Mouse (Mus musculus) mesoderm, embryonic 11.5 days (tissue): ENCODE measurements at regions not wholly inside any gene's neighbourhood (a gene's known extent, or its start where the extent isn't known, plus 50 kb on each side); places are given as distances from the start of the nearest gene placed in this dataset.

Source experiments
- DNase-seq: peaks from one replicate; pipeline ENCODE4 v3.0.0-alpha.2; 2012; ENCODE audit warnings: low read depth, low spot score

- DNase-seq, result peak; percentile 40
Measured at GRCm38 (mm10) chr1:76080241-76080640, 534.2 kb downstream of the Slc4a3 start.

GRCm38 (mm10) chr1:76081700-76082099 is 535.6 kb downstream of the Slc4a3 start:
- DNase-seq, result no peak

DNA sequence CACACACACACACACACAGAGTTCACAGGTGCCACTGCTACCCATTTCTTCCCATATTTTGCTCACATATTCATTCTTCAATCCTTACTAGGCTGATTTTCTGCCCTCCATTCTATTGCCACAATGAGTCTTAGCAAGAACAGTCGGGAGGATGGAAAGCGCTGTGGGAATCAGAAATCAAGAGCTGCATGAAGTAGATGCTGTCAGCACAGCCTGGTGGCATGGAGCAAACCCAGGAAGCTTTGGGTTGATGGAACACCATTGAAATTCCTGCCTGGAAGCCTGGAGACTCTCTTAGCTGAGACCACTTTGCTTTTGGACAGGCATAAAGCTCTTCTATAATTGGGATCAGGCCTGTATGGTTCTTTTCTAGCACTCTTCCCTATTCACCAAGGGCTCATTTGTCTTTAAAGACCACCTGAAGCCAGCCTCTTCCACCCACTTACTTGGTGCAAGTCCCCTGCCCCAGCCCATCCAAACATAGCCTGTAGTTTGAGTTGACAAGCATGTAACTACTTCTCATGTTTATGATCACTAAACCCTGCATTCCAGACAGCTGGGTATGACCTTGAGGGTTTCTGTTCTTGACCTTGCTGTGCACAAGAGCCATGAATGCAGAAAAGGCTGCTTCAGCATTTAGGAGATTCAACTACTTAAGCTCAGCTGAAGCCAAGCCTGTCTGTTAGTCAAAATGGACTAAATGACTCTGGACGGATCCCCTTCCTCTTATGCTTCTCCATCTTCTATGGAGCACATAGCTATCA is 537.4 kb downstream of the Slc4a3 start:
- DNase-seq, result no peak

DNA sequence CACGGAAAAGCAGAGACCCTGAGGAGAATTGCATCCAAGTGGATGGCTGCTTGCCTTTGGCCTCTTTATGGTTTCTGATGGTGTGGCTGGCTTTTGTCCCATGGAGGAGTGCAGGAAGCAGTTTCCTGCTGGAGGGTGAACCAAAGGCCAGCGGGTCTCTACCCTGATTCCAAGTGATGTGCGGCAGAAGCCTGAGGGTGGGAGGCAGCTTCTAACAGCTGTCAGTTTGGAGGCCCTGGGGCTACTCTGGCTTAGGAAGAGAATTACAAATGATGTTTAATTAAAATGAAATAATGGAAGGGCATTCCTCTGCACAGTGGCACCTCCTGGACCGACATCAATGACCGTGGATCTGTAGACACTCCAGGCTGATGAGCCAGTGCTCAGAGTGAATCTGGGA is 545.0 kb downstream of the Slc4a3 start:
- no peak for DNase-seq

DNA sequence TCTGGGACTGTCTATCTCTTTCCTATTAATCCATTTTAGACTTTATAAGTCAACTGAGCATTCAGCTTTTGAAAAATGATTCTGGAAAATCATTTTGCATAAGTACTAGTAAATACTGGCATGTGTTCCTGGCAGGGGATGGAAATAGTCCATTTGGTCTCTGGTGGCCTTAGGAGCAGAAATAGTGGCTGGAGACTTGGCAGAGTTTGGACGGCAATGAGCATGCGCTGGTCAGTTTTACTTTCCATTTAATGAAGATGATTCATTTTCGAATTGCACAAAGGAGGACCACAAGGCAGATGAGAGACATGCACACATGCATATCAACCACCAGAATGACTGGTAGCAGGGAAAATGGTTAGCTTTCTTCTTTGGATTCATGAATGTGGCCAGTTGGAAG is 567.2 kb downstream of the Slc4a3 start:
- no peak for DNase-seq

- DNase-seq, result no peak
Measured at GRCm38 (mm10) chr1:76120840-76121239, 574.8 kb downstream of the Slc4a3 start.

DNA sequence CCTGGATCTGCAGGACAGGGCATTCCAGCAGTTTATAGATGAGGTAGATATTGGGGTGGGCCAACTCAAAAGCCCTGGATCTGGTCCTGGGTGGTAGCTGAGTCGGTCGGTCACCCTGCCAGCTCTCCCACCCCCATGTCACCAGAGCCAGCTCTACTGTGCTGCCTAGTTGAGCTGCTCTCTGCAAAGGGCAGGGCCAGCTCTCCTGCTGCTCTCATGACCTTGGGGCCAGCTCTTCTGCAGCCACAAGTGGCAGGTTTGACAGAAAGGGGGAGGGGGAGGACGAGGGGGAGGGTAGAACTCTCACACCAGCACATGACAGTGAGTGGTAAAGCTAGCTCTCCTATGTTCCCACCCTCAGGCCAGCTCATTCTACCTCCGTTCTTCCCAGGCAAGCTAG is 584.3 kb downstream of the Slc4a3 start:
- no peak for DNase-seq

DNA sequence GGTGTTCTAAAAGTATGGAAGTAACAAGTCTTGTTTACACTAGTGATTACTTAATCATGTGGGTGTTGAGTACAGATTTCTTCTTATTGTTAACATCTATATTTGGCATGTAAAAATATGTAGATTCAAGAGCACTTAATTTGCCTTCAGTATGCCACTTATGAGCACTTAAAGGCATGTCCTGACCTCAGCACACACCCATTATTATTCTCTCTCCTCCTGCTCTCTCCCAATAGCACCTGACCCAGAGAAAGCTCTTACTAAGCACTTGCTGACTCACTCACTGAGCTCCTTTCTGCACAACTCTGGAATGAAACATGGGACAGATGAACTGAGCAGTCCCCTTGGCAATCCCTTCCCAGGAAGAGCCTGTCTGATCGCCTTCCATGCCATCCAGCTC is 590.7 kb downstream of the Slc4a3 start:
- DNase-seq, result no peak

GRCm38 (mm10) chr1:76137701-76138100 is 591.6 kb downstream of the Slc4a3 start:
- DNase-seq, result peak; percentile 45

- DNase-seq, result no peak
Measured at GRCm38 (mm10) chr1:76143516-76143915, 597.5 kb downstream of the Slc4a3 start.

GRCm38 (mm10) chr1:76148963-76149362 is 602.9 kb downstream of the Slc4a3 start:
- DNase-seq, result no peak

DNA sequence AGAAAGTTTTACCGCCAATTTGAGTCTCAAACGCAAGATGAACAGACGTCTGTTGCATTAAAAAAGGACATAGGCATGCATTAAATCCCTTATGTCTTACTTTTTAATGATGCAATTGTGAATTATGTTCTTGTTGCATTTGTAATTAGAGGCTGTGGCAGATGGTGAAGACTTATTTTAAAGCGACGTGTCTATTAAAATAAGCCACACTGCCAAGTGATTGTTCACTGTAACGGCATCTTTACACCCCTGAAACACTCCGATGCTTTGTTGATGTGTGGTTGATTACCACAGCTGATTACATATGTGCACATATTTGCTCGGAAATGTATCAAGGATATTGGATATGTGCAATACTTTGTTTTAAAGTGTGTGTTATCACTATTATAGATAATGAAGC is 610.2 kb downstream of the Slc4a3 start:
- DNase-seq, result no peak

DNA sequence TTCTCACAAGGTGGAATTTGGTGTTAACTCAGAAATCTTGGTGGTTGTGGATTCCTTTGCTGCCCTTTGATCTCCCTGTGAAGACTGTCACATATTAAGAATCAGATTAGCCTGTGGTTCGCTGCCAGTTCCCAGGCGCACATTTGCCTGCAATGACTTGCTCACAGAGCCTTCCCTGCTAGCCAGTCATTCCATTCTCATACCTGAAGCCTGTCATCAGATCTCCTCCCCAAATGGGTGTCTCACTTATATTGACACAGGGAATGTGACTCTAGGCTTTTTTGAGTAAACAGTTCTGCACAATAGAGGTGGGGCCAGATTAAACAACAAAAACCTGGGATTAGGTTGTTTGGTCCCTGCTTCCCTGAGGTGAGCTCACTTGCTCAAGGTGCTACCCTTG is 621.4 kb downstream of the Slc4a3 start:
- DNase-seq, result no peak

- no peak for DNase-seq
Measured at GRCm38 (mm10) chr1:76181181-76181580, 635.1 kb downstream of the Slc4a3 start.

DNA sequence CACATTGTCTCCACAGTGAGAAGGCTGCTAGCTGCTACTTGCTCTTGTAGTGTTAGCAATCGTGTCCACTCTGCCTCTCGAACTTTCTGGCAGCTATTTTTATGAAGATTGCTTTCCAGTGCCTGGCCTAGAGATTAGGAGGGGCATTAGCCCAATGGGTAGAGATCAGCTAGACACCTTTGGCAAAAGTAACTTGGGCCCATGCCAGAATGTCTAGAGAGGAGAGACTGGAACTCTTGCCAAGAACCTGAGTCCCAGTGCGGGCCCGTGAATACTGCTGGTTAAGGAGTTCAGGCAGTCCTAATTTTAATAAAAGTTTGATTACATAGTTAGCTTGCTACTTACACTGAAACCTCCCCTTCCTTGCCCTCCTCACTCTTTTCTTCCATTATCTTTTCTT is 648.8 kb downstream of the Slc4a3 start:
- DNase-seq, result no peak

DNA sequence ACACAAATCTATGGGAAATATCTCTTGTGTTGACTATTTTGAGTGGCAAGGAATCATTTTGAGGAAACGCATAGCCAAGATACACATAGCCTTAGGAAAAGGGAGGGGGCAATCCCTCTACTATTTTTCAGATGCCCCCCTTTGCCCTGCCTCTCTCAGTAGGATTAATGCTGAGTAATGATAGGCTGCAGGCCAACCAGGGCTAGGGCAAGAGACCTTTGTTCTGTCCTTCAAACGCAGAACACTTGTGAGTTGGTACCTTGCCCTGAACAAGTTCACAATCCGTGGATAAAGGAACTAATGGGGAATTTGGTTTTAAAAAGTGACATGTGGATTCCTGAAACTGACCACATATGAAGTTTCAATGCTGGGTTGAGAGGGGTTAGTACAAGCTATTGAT is 651.6 kb downstream of the Slc4a3 start:
- no peak for DNase-seq

GRCm38 (mm10) chr1:76200906-76201305 is 654.8 kb downstream of the Slc4a3 start:
- peak; percentile 12 for DNase-seq

DNA sequence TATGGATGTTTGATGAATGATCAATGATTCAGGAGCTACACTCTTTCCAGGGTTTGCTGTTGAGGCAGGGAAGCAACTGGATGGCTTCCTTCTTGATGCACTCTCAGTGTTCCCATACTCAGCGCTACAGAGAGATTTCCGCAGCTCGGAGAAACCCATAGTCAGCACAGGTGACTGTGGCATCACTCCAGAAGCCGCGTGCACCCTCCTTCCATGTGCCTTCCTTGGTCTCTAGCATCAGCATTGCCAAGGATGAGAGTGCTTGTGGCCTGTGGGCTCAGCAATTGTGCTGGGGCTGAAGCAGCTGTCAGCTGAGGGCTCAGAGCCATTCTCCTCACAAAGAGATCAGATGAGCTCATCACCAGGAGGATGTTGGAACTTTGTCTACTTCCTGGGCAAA is 666.4 kb downstream of the Slc4a3 start:
- no peak for DNase-seq

GRCm38 (mm10) chr1:76244721-76245120 is 698.7 kb downstream of the Slc4a3 start:
- no peak for DNase-seq

DNA sequence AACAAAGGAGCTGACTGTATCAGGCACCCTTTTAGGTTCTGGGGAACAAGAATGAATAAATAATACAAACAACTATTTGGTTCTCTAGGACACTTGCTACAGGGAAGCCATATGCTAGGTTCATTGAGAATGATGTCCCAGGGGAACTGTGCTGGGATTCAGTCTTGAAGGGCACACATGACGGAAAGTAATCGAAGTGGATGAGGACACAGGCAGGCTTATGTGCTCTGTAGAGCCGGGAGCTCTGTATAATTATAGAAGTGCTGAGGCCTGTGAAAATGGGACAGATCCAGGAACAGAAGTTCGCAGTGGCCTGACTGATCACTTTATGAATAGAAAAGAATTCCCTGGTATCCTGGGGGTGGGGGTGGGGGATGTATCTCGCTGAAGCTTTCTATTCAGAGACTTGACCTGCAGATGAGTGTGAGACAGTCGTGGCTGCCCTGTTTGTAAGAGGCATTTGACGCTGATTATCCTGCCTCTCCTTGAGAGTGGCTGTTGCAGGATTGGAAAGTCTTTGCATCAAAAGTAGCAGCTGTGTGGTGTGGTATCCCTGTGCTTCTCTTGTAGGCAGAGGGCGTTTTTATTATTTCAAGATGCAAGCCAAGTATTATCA is 700.2 kb downstream of the Slc4a3 start:
- DNase-seq, result peak; percentile 54

DNA sequence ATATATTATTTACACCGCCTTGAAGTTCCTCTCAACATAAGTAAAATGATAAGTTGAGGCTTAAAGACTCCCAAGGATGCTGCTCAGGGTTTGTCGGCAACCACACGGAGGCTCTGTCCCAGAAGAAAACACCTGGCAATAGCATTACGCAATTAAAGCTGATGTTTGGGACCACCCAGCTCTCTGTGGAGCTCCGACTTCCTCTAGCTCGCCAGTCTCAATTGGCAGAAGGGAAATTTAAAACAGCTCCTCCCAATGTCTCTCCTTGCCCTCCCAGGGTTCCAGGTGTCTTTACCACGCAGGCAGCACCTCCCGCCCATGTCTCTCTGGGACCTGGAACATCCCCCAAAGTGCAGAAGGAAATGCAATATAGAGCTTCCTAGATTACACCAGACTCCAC is 701.1 kb downstream of the Slc4a3 start:
- DNase-seq, result peak; percentile 40

DNA sequence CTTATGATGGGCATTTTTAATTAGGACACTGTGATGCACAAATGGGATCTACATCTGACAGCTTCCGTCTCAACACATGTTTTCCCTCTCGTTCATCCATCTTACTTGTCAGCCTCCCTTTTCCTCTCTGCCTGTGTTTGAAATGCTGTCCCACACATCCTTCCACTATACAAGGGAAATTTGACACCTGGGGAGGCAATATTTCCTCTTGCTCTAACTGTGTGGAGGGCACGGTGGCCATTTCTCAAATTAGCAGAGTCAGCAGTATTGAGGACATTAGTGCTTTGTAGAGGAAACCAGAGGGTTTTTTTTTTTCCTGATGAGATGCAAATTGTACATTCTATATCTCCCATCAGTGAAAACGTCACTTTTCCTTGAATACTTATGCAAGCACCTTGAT is 712.2 kb downstream of the Slc4a3 start:
- peak; percentile 46 for DNase-seq

DNA sequence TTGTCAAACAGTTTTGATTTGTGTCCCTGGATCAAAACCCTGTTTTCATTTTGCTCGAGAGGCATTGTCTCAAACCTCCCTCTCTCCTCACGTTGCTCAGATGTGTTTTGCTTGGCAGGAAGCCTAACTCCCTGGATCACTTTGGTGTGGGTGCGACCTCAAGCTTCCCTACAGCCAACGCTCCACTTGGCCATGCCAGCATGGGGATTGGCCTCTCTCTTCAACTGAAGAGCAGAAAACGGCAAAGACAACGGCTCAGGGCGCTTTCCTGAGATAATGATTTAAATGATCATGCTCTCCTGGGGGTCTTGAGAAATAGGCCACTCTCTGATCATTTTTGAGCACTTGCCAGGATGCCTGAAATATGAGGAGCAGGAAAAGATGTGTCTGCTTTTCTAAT is 730.1 kb downstream of the Slc4a3 start:
- DNase-seq, result peak; percentile 61

DNA sequence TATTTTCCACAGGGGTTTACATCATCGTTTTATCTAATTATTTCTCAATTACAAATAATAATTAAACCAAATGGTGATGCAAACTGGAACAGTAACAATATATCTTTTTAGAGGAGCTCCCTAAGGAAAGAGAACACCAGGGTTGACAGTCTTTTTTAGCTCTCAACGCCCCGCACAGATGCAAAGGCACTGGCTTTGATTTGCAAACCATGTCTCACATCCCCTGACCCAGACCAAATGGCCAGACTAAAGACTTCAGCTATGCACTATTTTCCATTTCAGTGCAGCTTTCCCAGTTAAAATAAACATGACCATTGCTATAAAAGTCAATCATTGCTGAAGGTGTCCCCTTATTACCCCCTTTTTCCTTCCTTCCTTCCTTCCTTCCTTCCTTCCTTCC is 730.6 kb downstream of the Slc4a3 start:
- DNase-seq, result no peak
